ENCODE assay signal across 11 mouse cellular contexts in genomic region chr5:85609104-85609503, GRCm38 (mm10).
"Had no signal": no experiment of that assay in that cellular context is flagged by ENCODE, and none has a peak within 500 bp of the region (broad histone marks: within the 10 kb centered on the region; RNA-seq: fewer than 3 reads in every experiment).

No protein-coding gene starts in this region.

- H3K4me1 ChIP-seq: limb, embryonic 13.5 days had no signal

- H3K4me2 ChIP-seq: limb, embryonic 13.5 days had no signal

- H3K27ac ChIP-seq: limb, embryonic 13.5 days; liver, embryonic 14.5 days; stomach, postnatal 0 days had no signal

- H3K36me3 ChIP-seq: limb, embryonic 13.5 days had no signal

- DNase-seq: kidney, adult 18-20 months; kidney, postnatal 10 days; kidney, postnatal 4 days; left cerebral cortex, postnatal 4 days; lung, adult 18-20 months; lung, postnatal 36 days; thymus, postnatal 25 days had no signal

- ATAC-seq: midbrain, embryonic 16.5 days had no signal

- H3K9ac ChIP-seq: limb, embryonic 13.5 days; liver, embryonic 14.5 days had no signal

- H3K4me3 ChIP-seq: limb, embryonic 13.5 days had no signal

- H3K9me3 ChIP-seq: limb, embryonic 13.5 days had no signal
